In the genomic region with DNA sequence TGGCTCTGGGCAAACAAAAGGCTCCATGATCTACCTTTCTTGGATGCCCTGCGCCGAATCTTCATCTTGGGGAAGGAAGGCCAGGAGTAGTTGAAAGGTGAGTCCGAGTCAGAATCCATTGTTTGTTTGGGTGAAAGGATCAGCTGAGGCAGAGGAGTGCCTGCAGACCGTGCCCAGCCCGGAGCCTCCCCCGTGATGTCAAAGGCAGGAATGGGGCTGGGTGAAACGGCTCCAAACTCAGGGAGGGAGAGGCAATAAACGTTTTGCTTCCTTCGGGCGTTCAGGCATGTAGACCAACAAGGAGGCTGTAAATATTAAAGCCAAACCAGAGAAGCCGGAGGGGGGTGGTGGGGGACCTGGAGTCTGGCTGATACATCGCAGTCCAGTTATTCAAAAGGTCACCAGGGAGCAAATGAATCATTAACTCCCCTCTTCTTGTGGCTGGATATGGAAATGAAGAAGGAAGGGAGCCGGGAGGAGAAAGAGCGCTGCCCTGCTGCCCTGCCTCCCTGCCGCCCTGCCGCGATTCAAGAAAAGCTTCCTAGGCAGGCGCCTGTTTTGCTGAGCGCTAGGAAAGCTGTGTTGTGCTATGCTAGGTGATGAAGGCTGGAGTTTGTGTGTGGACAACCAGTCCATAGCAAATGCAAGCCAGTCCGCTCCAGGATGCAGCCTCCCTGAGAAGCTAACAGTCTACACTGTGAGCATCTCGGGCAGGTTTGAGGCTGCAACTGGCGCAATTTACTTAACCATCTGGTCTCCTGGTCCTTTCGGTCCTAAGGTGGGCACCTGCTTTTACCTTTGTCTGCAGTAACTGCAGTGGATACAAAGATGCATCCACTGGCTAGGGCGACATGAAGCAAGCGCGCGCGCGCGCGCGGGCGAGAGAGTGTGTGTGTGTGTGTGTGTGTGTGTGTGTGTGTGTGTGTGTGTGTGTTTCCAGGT, we compare ENCODE assay signal across 7 mouse cellular contexts.
DNase-seq lines count a peak whose midpoint lies in the region; ATAC-seq lines count a peak whose summit lies in the region.

No protein-coding gene starts in this region.

- DNase-seq in urinary bladder, postnatal 14 days (ENCODE audit: low spot score) = peak; percentile 61
- DNase-seq in urinary bladder, postnatal 10 days (ENCODE audit: low spot score) = no peak
- peak; percentile 87 to 97 for DNase-seq in kidney, postnatal 36 days
- no peak for DNase-seq in thymus, postnatal 0 days (ENCODE audit: low spot score)
- no peak for DNase-seq in thymus, adult 18-20 months

- H3K4me3 ChIP-seq in forebrain, embryonic 16.5 days (replicated peaks; ENCODE audit: low read length) = peak overlapping the region; percentile 50
- peak overlapping the region; percentile 51 for H3K4me3 ChIP-seq in midbrain, embryonic 15.5 days

- peak; percentile 59 for ATAC-seq in forebrain, embryonic 16.5 days
- ATAC-seq in midbrain, embryonic 15.5 days (replicated peaks) = peak; percentile 74

- H3K27ac ChIP-seq in forebrain, embryonic 16.5 days (ENCODE audit: low read length) = peak overlapping the region; percentile 45; the same call in 1 of the 2 replicates
- peak overlapping the region; percentile 83 for H3K27ac ChIP-seq in midbrain, embryonic 15.5 days

- no peaks in the 10 kb centered on the region for H3K9me3 ChIP-seq in forebrain, embryonic 16.5 days (ENCODE audit: control insufficient read depth, low read length)
- H3K9me3 ChIP-seq in midbrain, embryonic 15.5 days = no peaks in the 10 kb centered on the region

- H3K4me1 ChIP-seq in forebrain, embryonic 16.5 days (replicated peaks; ENCODE audit: control insufficient read depth, insufficient read depth, low read length) = peaks cover 11% of the 10 kb centered on the region
- H3K4me1 ChIP-seq in midbrain, embryonic 15.5 days = peaks cover 14% of the 10 kb centered on the region; the same call in 1 of the 2 replicates

- peak overlapping the region; percentile 61 for H3K9ac ChIP-seq in forebrain, embryonic 16.5 days (replicated peaks; ENCODE audit: low read depth, low read length)
- H3K9ac ChIP-seq in midbrain, embryonic 15.5 days = peak overlapping the region; percentile 56

- 3% methylated on average over 33 of the region's 33 CpGs for WGBS in forebrain, embryonic 16.5 days
- 5% methylated on average over 33 of the region's 33 CpGs for WGBS in midbrain, embryonic 15.5 days

- peak overlapping the region; percentile 81 for H3K4me2 ChIP-seq in forebrain, embryonic 16.5 days (ENCODE audit: low read length)
- H3K4me2 ChIP-seq in midbrain, embryonic 15.5 days = peak overlapping the region; percentile 92

- no peaks in the 10 kb centered on the region for H3K36me3 ChIP-seq in forebrain, embryonic 16.5 days (ENCODE audit: control insufficient read depth, insufficient read depth)
- H3K36me3 ChIP-seq in midbrain, embryonic 15.5 days (replicated peaks) = no peaks in the 10 kb centered on the region

- peaks cover 2% of the 10 kb centered on the region; the same call in 1 of the 2 replicates for H3K27me3 ChIP-seq in forebrain, embryonic 16.5 days (replicated peaks; ENCODE audit: control insufficient read depth, insufficient read depth, low read length)
- no peaks in the 10 kb centered on the region for H3K27me3 ChIP-seq in midbrain, embryonic 15.5 days (replicated peaks)

Comparison
In these comparisons a context has a peak if more than half of its experiments do, and no peak if none do; other contexts are left out.
1. DNase-seq: peak in urinary bladder, postnatal 14 days (single experiment) and kidney, postnatal 36 days (2 of 2); none in urinary bladder, postnatal 10 days (single experiment), thymus, postnatal 0 days (single experiment) and thymus, adult 18-20 months (0 of 2).